Mouse (Mus musculus): ENCODE measurements around the gene Cyp8b1. TPM values are rescaled to one million over a fixed set of nuclear protein-coding genes. Genes with fewer than 3 reads are reported as not detected.

Cyp8b1 gene
- total and polyA plus RNA-seq, 2 experiments = 86.4 to 305 TPM

DNA sequence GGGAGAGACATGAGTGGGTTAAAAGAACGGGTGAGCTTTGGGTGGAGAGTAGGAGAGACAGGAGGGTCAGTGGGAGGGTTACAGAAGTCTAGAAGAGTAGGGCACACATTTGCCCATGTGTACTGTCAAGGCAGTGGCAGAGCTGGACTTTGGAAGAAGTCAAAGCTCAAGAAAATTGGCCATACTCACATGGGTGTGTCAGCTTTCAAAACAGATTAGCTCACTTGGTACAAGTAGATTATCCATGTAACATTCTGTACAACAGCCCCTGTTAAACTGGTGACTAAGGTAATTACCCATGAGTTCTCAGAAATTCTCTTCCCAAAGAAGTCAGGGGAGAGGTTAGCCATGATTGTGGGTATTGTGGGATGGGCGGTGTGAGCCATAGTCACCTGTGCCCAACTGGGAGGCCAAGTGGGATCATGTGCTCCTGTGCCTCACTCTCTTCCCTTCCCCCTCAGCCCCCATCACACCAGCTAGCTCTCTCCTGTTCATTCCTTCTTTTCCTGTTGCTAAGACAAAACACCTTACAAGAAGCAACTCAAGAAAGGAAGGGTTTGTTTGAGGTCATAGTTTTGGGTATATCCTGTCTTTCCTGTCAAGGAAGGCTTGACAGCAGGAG lies 43.9 kb downstream of the Cyp8b1 start:
- Histone ChIP-seq H3K27ac (replicated peaks; ENCODE audit: insufficient read depth, low read depth, low read length) (no peak overlapping the region), H3K9ac (ENCODE audit: low read depth, low read length) (no peak overlapping the region), H3K79me2 (ENCODE audit: control insufficient read depth, insufficient read depth, low read length) (no peaks in the 10 kb centered on the region), H3K4me1 (ENCODE audit: control insufficient read depth, insufficient read depth, low read length) (peaks cover 4% of the 10 kb centered on the region; the same call in 1 of the 2 replicates), H3K36me3 (ENCODE audit: control insufficient read depth, insufficient read depth, low read length) (no peaks in the 10 kb centered on the region), H3K4me3 (ENCODE audit: insufficient read depth, low read depth, low read length) (no peak overlapping the region), H3K27me3 (ENCODE audit: control insufficient read depth, insufficient read depth, low read length) (no peaks in the 10 kb centered on the region)
- WGBS = 83% methylated on average over 2 of the region's 2 CpGs
- TF ChIP-seq POLR2A (IDR thresholded peaks at IDR 0.05; ENCODE audit: extremely low read depth, insufficient read depth, low read length) = no peak
- TF ChIP-seq CTCF (IDR thresholded peaks at IDR 0.05; ENCODE audit: low read depth, low read length) = no peak
- DNase-seq (ENCODE audit: extremely low read depth, low read depth, low spot score) = peak; percentile 80

DNA sequence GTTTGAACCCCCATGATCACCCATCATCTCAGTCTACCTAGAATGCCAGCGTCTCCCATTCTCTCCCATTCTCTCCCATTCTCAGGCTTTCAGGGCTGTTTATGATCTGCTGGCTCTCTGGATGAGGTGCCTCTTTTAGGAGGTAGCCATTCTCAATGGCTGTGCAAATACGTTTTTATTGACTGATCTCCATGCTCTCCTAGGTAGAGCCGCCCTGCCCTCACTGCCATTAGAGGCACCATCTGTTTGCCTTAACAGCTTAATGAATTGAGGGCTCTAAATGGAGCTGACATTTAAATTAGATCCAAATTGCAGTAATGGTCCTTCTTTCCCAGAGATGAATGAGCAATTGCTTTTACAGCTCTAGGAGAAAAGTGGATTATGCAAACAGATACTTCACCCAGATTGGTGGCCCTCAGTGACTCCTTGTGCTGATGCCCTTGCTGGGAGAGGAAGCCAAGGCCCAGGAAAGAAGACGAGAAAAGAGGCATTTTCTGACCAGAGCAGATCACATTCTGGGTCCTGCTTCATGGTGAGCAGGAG lies 46.1 kb downstream of the Cyp8b1 start:
- 79% methylated on average over 4 of the region's 4 CpGs for WGBS
- no peak overlapping the region for H3K4me3 ChIP-seq (ENCODE audit: insufficient read depth, low read depth, low read length)
- H3K27me3 ChIP-seq (ENCODE audit: control insufficient read depth, insufficient read depth, low read length) = no peaks in the 10 kb centered on the region
- H3K9ac ChIP-seq (ENCODE audit: low read depth, low read length) = no peak overlapping the region
- no peaks in the 10 kb centered on the region for H3K79me2 ChIP-seq (ENCODE audit: control insufficient read depth, insufficient read depth, low read length)
- H3K27ac ChIP-seq (replicated peaks; ENCODE audit: insufficient read depth, low read depth, low read length) = no peak overlapping the region
- TF ChIP-seq POLR2A (IDR thresholded peaks at IDR 0.05; ENCODE audit: extremely low read depth, insufficient read depth, low read length) = no peak
- TF ChIP-seq CTCF (IDR thresholded peaks at IDR 0.05; ENCODE audit: low read depth, low read length) = no peak
- H3K4me1 ChIP-seq (ENCODE audit: control insufficient read depth, insufficient read depth, low read length) = peaks cover 4% of the 10 kb centered on the region; the same call in 1 of the 2 replicates
- no peaks in the 10 kb centered on the region for H3K36me3 ChIP-seq (ENCODE audit: control insufficient read depth, insufficient read depth, low read length)
- no peak for DNase-seq (ENCODE audit: extremely low read depth, low read depth, low spot score)

DNA sequence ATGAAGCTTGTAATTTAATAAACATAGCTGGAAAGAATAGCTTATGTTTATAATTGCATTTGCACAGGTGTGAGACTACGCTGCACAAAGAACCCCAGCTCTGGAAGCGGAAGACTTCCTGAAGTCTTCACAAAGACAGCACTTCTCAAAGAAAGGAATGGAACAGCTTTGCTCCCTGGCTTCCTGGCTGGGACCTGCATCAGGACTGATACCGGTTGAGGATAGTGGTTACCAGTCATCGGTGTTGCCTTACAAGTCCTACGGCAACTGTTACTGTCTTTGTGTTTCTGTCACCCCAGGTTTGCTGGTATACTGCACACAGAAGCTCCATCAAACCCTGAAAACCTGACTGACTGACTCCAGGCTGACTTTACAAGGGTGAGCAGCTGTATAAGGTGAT lies 46.7 kb downstream of the Cyp8b1 start:
- WGBS = 95% methylated on average over 5 of the region's 5 CpGs
- H3K79me2 ChIP-seq (ENCODE audit: control insufficient read depth, insufficient read depth, low read length) = no peaks in the 10 kb centered on the region

DNA sequence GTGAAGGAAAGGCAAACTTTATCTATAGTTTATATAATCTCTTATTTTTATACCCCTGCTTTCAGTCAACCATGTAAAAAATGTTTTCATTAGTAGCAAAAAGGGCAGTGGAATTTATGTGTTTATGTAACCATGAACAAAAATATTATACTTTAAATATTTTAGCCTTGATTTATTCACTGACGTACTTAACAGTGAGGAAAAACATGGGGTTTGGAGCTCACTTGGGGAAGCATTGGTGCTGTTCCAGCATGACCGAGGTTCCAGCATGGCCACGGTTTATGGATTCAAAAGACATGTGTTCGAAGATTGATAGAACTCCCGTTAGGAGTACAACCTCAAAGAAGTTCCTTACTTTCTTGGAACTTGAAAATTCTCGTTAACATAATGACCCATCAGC lies 47.9 kb downstream of the Cyp8b1 start:
- WGBS = 87% methylated on average over 6 of the region's 6 CpGs
- no peak for DNase-seq (ENCODE audit: extremely low read depth, low read depth, low spot score)
- peaks cover 4% of the 10 kb centered on the region; the same call in 1 of the 2 replicates for H3K4me1 ChIP-seq (ENCODE audit: control insufficient read depth, insufficient read depth, low read length)
- no peak overlapping the region for H3K9ac ChIP-seq (ENCODE audit: low read depth, low read length)
- H3K27ac ChIP-seq (replicated peaks; ENCODE audit: insufficient read depth, low read depth, low read length) = no peak overlapping the region
- H3K4me3 ChIP-seq (ENCODE audit: insufficient read depth, low read depth, low read length) = no peak overlapping the region
- H3K36me3 ChIP-seq (ENCODE audit: control insufficient read depth, insufficient read depth, low read length) = no peaks in the 10 kb centered on the region
- TF ChIP-seq POLR2A (IDR thresholded peaks at IDR 0.05; ENCODE audit: extremely low read depth, insufficient read depth, low read length) (no peak), CTCF (IDR thresholded peaks at IDR 0.05; ENCODE audit: low read depth, low read length) (no peak)
- H3K27me3 ChIP-seq (ENCODE audit: control insufficient read depth, insufficient read depth, low read length) = no peaks in the 10 kb centered on the region
- no peaks in the 10 kb centered on the region for H3K79me2 ChIP-seq (ENCODE audit: control insufficient read depth, insufficient read depth, low read length)

More for the DNA sequence above, 46.7 kb downstream of the Cyp8b1 start:
- H3K27me3 ChIP-seq (ENCODE audit: control insufficient read depth, insufficient read depth, low read length) = no peaks in the 10 kb centered on the region
- no peak for DNase-seq (ENCODE audit: extremely low read depth, low read depth, low spot score)
- TF ChIP-seq CTCF (IDR thresholded peaks at IDR 0.05; ENCODE audit: low read depth, low read length) (no peak), POLR2A (IDR thresholded peaks at IDR 0.05; ENCODE audit: extremely low read depth, insufficient read depth, low read length) (no peak)
- peaks cover 4% of the 10 kb centered on the region; the same call in 1 of the 2 replicates for H3K4me1 ChIP-seq (ENCODE audit: control insufficient read depth, insufficient read depth, low read length)
- no peak overlapping the region for H3K27ac ChIP-seq (replicated peaks; ENCODE audit: insufficient read depth, low read depth, low read length)
- no peak overlapping the region for H3K4me3 ChIP-seq (ENCODE audit: insufficient read depth, low read depth, low read length)
- no peaks in the 10 kb centered on the region for H3K36me3 ChIP-seq (ENCODE audit: control insufficient read depth, insufficient read depth, low read length)
- H3K9ac ChIP-seq (ENCODE audit: low read depth, low read length) = no peak overlapping the region

DNA sequence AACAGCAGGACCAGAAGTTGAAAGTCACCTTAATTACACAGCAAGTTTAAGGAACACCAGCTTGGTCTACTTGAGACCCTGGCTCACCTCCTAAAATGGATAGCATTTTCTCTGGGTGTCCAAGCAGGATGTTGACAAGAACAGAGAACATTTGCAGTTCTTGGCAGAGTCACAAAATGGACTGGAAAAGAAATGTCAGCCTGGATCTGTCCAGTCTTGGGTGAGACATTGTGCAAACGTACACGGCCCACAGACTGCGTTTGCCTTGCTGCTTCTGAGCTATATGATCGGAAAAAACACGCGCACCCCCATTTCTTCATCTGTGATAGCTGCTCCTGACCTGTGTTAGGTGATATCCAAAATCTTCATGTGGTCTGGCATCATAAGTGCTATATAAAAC lies 48.5 kb downstream of the Cyp8b1 start:
- no peak overlapping the region for H3K27ac ChIP-seq (replicated peaks; ENCODE audit: insufficient read depth, low read depth, low read length)
- no peak overlapping the region for H3K4me3 ChIP-seq (ENCODE audit: insufficient read depth, low read depth, low read length)
- TF ChIP-seq POLR2A (IDR thresholded peaks at IDR 0.05; ENCODE audit: extremely low read depth, insufficient read depth, low read length) = no peak
- TF ChIP-seq CTCF (IDR thresholded peaks at IDR 0.05; ENCODE audit: low read depth, low read length) = no peak
- H3K27me3 ChIP-seq (ENCODE audit: control insufficient read depth, insufficient read depth, low read length) = no peaks in the 10 kb centered on the region
- peak; percentile 33 for DNase-seq (ENCODE audit: extremely low read depth, low read depth, low spot score)
- no peaks in the 10 kb centered on the region for H3K36me3 ChIP-seq (ENCODE audit: control insufficient read depth, insufficient read depth, low read length)
- H3K9ac ChIP-seq (ENCODE audit: low read depth, low read length) = no peak overlapping the region
- H3K79me2 ChIP-seq (ENCODE audit: control insufficient read depth, insufficient read depth, low read length) = no peaks in the 10 kb centered on the region
- 64% methylated on average over 6 of the region's 6 CpGs for WGBS
- H3K4me1 ChIP-seq (ENCODE audit: control insufficient read depth, insufficient read depth, low read length) = peaks cover 4% of the 10 kb centered on the region; the same call in 1 of the 2 replicates

DNA sequence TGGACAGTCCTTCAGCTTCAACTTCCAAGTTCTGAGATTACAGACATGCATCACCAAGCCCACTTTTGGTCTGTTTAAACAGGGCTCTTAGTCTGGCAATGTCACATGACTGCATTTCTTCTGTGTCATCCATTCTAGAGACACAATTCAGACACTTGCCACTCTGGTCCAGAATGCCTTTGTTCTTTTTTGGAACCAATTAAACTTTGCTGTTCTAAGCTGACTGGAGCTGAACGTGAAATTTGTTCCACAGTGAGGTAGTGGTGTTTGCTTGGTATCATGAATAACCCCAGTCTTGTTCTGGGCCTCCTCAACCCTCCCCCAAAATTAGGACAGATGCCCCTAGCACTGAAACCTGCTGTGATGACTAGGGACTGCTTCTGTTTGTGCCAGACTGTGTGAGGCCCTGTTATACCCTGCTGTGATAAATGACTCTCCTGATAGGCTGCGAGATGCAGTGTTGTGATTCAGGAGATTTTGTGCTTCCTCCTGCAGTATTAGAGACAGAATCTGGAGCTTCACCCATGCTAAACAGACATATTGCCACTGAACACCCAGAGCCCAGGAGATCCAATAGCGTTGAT lies 50.6 kb downstream of the Cyp8b1 start:
- Histone ChIP-seq H3K27me3 (ENCODE audit: control insufficient read depth, insufficient read depth, low read length) (no peaks in the 10 kb centered on the region), H3K79me2 (ENCODE audit: control insufficient read depth, insufficient read depth, low read length) (no peaks in the 10 kb centered on the region), H3K4me1 (ENCODE audit: control insufficient read depth, insufficient read depth, low read length) (no peaks in the 10 kb centered on the region), H3K27ac (replicated peaks; ENCODE audit: insufficient read depth, low read depth, low read length) (no peak overlapping the region), H3K9ac (ENCODE audit: low read depth, low read length) (no peak overlapping the region), H3K36me3 (ENCODE audit: control insufficient read depth, insufficient read depth, low read length) (no peaks in the 10 kb centered on the region), H3K4me3 (ENCODE audit: insufficient read depth, low read depth, low read length) (no peak overlapping the region)
- TF ChIP-seq CTCF (IDR thresholded peaks at IDR 0.05; ENCODE audit: low read depth, low read length) (no peak), POLR2A (IDR thresholded peaks at IDR 0.05; ENCODE audit: extremely low read depth, insufficient read depth, low read length) (no peak)
- WGBS = 66% methylated on average over 3 of the region's 3 CpGs
- no peak for DNase-seq (ENCODE audit: extremely low read depth, low read depth, low spot score)

Data from liver, adult 2 months (tissue).